Mouse (Mus musculus): ENCODE measurements around the gene Pxylp1.

DNA sequence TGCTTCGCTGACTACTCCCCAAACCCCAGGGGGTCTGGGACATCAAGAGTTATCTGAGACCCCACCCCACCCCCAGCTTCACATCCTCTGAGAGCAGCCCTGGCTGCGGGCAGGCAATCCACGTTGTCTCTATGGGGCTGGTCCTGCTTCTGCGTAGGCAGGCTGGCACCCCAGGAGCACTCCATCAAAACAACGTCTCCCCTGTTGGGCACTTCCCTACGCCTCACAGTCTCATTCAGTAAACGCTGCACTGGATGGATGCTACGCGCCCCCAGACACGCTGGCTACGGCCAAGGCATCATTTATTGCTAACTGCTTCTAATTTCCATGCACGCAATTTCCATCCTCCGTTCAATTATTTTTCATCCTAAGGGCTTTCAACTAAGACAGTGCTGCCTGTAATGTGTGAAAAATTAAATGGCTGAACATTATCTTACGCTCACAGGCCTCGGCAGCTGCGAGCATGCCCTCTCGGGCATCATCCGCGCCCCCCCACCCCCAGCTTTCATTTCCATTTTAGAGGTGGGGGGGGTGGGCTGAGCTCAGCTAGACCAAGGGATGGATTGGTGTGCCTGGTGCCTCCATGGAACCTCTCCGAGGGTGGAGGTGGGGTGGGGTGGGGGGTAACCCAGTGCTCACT, 54.6 kb downstream of the Pxylp1 start:
- TF ChIP-seq CTCF (IDR thresholded peaks at IDR 0.05; ENCODE audit: extremely low read depth, insufficient read depth, insufficient read length, insufficient replicate concordance) (no peak), POLR2A (IDR thresholded peaks at IDR 0.05; ENCODE audit: low read depth, low read length) (no peak)

All from spleen, adult 2 months (tissue).